Mouse (Mus musculus) CH12.LX (cell line): ENCODE measurements around the gene B3galt1. TPM values are rescaled to one million over a fixed set of nuclear protein-coding genes. Genes with fewer than 3 reads are reported as not detected.

Experiments used
- DNase-seq: peaks from one replicate; pipeline ENCODE4 v3.0.0-alpha.2; 2013; ENCODE audit errors: extremely low read depth
- H3K27ac ChIP-seq: 2 replicates; pipeline ENCODE4 v1.5.1; 2012; ENCODE audit warnings: low read depth, mild to moderate bottlenecking, control low read depth, moderate library complexity; ENCODE audit not compliant: insufficient read depth
- H3K27me3 ChIP-seq: replicated peaks from 2 replicates; pipeline ENCODE3; 2012; ENCODE audit warnings: inconsistent platforms
- H3K36me3 ChIP-seq, 2 experiments: replicated peaks in 1 of 2; 2 replicates each; pipeline versions ENCODE3 to v1.6.1; 2012; ENCODE audit warnings: inconsistent platforms in 1 of 2, low read length in 1 of 2, mild to moderate bottlenecking in 1 of 2, mixed read lengths in 1 of 2, moderate library complexity in 1 of 2; ENCODE audit not compliant: control insufficient read depth in 1 of 2, insufficient read depth in 1 of 2
- H3K4me1 ChIP-seq, 2 experiments: 2 replicates each; pipeline ENCODE4 v1.6.1; 2012; ENCODE audit warnings: inconsistent platforms in 1 of 2, moderate library complexity in 1 of 2; ENCODE audit not compliant: insufficient read depth in 2 of 2, control insufficient read depth in 1 of 2
- H3K4me2 ChIP-seq: 2 replicates; pipeline ENCODE4 v1.6.1; 2012; ENCODE audit warnings: low read depth, mild to moderate bottlenecking, control low read depth; ENCODE audit not compliant: poor library complexity, insufficient read depth, severe bottlenecking
- H3K4me3 ChIP-seq, 3 experiments: fragments of 150-350 bp in 1 of 3; sonication (generic) in 1 of 3; replicated peaks in 1 of 3; 2 replicates each; pipeline versions ENCODE3 to v1.5.1; 2011 to 2012; ENCODE audit warnings: low read depth in 2 of 3, low read length in 2 of 3, mild to moderate bottlenecking in 2 of 3, moderate library complexity in 2 of 3, control low read depth in 1 of 3, improper control_type of control experiment in 1 of 3, inconsistent platforms in 1 of 3, mixed read lengths in 1 of 3; ENCODE audit not compliant: poor library complexity in 1 of 3
- H3K79me2 ChIP-seq: replicated peaks from 2 replicates; pipeline ENCODE4 v1.6.1; 2012; ENCODE audit warnings: mild to moderate bottlenecking, moderate library complexity; ENCODE audit not compliant: control insufficient read depth, poor library complexity, insufficient read depth, severe bottlenecking; ENCODE audit errors: extremely low read depth
- H3K9ac ChIP-seq: 2 replicates; pipeline ENCODE4 v1.6.1; 2012; ENCODE audit warnings: low read depth, mild to moderate bottlenecking, control low read depth, moderate library complexity; ENCODE audit not compliant: insufficient read depth
- H3K9me3 ChIP-seq: replicated peaks from 2 replicates; pipeline ENCODE3; 2012; ENCODE audit warnings: low read length, inconsistent platforms, mixed read lengths
- BHLHE40 ChIP-seq: IDR thresholded peaks from 2 replicates; pipeline ENCODE4 v1.6.1; 2011; ENCODE audit warnings: mild to moderate bottlenecking, low read depth, low read length, improper control_type of control experiment
- CHD2 ChIP-seq: IDR thresholded peaks from 2 replicates; pipeline ENCODE4 v1.6.1; 2011; ENCODE audit warnings: low read length, improper control_type of control experiment
- ELF1 ChIP-seq: IDR thresholded peaks from 2 replicates; pipeline ENCODE4 v1.6.1; 2014; ENCODE audit warnings: low read depth, mild to moderate bottlenecking, inconsistent platforms, low read length, improper control_type of control experiment
- ETS1 ChIP-seq: conservative IDR thresholded peaks from 2 replicates; pipeline ENCODE4 v1.6.1; 2012; ENCODE audit warnings: low read depth, mild to moderate bottlenecking, inconsistent platforms, low read length, improper control_type of control experiment, moderate library complexity
- IRF4 ChIP-seq: IDR thresholded peaks from 2 replicates; pipeline ENCODE4 v1.6.1; 2014; ENCODE audit warnings: low read depth, mild to moderate bottlenecking, inconsistent platforms, low read length, improper control_type of control experiment
- JUN ChIP-seq: IDR thresholded peaks from 2 replicates; pipeline ENCODE4 v1.6.1; 2011; ENCODE audit warnings: low read depth, mild to moderate bottlenecking, low read length, improper control_type of control experiment, moderate library complexity; ENCODE audit not compliant: insufficient read depth
- MAFK ChIP-seq: IDR thresholded peaks from 2 replicates; pipeline ENCODE4 v1.6.1; 2011; ENCODE audit warnings: low read length, improper control_type of control experiment; ENCODE audit not compliant: insufficient replicate concordance
- MAX ChIP-seq: IDR thresholded peaks from 2 replicates; pipeline ENCODE4 v1.6.1; 2011; ENCODE audit warnings: low read length, improper control_type of control experiment
- MAZ ChIP-seq: IDR thresholded peaks from 2 replicates; pipeline ENCODE4 v1.6.1; 2012; ENCODE audit warnings: low read depth, mild to moderate bottlenecking, inconsistent platforms, low read length, improper control_type of control experiment, moderate library complexity
- MEF2A ChIP-seq: IDR thresholded peaks from 2 replicates; pipeline ENCODE4 v1.6.1; 2014; ENCODE audit warnings: low read depth, mild to moderate bottlenecking, inconsistent platforms, low read length, improper control_type of control experiment, borderline replicate concordance
- MXI1 ChIP-seq: IDR thresholded peaks from 2 replicates; pipeline ENCODE4 v1.6.1; 2011; ENCODE audit warnings: mild to moderate bottlenecking, low read depth, low read length, improper control_type of control experiment
- MYC ChIP-seq: IDR thresholded peaks from 2 replicates; pipeline ENCODE4 v1.6.1; 2011; ENCODE audit warnings: low read depth, mild to moderate bottlenecking, improper control_type of control experiment, low read length
- NRF1 ChIP-seq: IDR thresholded peaks from 2 replicates; pipeline ENCODE4 v1.6.1; 2014; ENCODE audit warnings: low read depth, mild to moderate bottlenecking, inconsistent platforms, low read length, improper control_type of control experiment, moderate library complexity
- PAX5 ChIP-seq: IDR thresholded peaks from 2 replicates; pipeline ENCODE4 v1.6.1; 2012; ENCODE audit warnings: low read length, inconsistent platforms, mixed read lengths
- POLR2A ChIP-seq: IDR thresholded peaks from 2 replicates; pipeline ENCODE4 v1.6.1; 2011; ENCODE audit warnings: low read depth, mild to moderate bottlenecking, improper control_type of control experiment, low read length
- TCF12 ChIP-seq: IDR thresholded peaks from 2 replicates; pipeline ENCODE4 v1.6.1; 2014; ENCODE audit warnings: low read depth, mild to moderate bottlenecking, inconsistent platforms, low read length, improper control_type of control experiment
- ZC3H11A ChIP-seq: IDR thresholded peaks from 2 replicates; pipeline ENCODE4 v1.6.1; 2012; ENCODE audit warnings: low read depth, mild to moderate bottlenecking, inconsistent platforms, low read length, improper control_type of control experiment
- ZMIZ1 ChIP-seq: IDR thresholded peaks from 2 replicates; pipeline ENCODE4 v1.6.1; 2012; ENCODE audit warnings: low read depth, mild to moderate bottlenecking, inconsistent platforms, low read length, improper control_type of control experiment
- ZNF384 ChIP-seq: IDR thresholded peaks from 2 replicates; pipeline ENCODE4 v1.6.1; 2012; ENCODE audit warnings: low read depth, low read length, improper control_type of control experiment, inconsistent platforms
- dilution Hi-C: fragments of 300-500 bp; cut with MboI; formaldehyde crosslinking; loops from 2 replicates; pipeline ENCODE4 v1.14.3; 2020; ENCODE audit warnings: low sequenced_read_pairs; ENCODE audit not compliant: extremely low pct_unique_long_range_greater_than_20kb, extremely low pct_ligation_motif_present
- in situ Hi-C: fragments of 300-500 bp; cut with MboI; formaldehyde crosslinking; loops from 3 replicates; pipeline ENCODE4 v1.14.3; 2019; ENCODE audit warnings: low sequenced_read_pairs, low pct_ligation_motif_present, low pct_unique_long_range_greater_than_20kb, mixed read lengths
- polyA plus RNA-seq: library from polyadenylated mRNA; unstranded; fragments of >175 nt; gene quantifications from 2 replicates; pipeline ENCODE4 v1.2.1, GENCODE M21; 2012; ENCODE audit warnings: low read depth; ENCODE audit not compliant: insufficient read length
- total RNA-seq, 2 experiments: library from RNA; depleted of rRNA; stranded (reverse); fragments of 300-350 nt in 1 of 2; fragments of >200 nt in 1 of 2; gene quantifications; 2 replicates each; pipeline ENCODE4 v1.2.3; 2012 to 2014

The B3galt1 gene
- total and polyA plus RNA-seq, 3 experiments: not detected

DNA sequence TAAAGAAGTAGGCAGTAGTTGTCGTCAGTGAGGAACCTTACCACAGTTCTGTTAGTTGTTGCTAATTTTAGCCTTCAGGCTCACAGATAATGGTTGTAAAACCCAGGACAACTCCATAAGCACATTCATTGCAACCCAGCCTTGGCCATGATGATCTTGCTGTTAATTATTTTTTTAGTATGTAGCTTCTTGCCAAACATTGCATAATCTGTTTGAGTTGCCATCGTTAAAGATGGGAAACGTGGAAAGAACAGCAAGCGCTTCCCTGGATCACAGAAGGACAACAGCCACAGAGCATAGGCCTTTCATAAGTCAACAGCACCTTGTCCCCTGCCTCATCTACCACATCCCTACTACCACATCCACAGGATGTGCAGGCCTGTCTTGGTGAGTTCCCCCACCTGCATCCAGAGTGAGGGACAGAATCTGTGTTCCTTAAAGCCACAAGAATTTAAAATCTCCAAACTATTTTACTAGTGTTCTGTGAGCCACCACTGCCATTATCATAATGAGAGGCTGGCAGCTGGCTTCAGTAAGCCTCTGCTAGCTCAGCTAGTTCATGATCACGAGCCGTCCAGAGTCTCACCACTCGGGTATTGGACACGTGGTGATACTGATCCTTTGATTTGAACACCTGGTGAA lies 337.1 kb downstream of the B3galt1 start:
- Histone ChIP-seq H3K9me3 (peaks cover 52% of the 10 kb centered on the region), H3K4me3 (no peak overlapping the region), H3K27ac (no peak overlapping the region), H3K9ac (no peak overlapping the region), H3K79me2 (no peaks in the 10 kb centered on the region), H3K4me1 (no peaks in the 10 kb centered on the region), H3K27me3 (no peaks in the 10 kb centered on the region), H3K4me2 (no peak overlapping the region), H3K36me3 (no peaks in the 10 kb centered on the region)
- in situ Hi-C loops (no loop called here), dilution Hi-C loops (no loop called here)
- DNase-seq: no peak
- TF ChIP-seq IRF4: no peak
- no peak for TF ChIP-seq NRF1
- TF ChIP-seq BHLHE40: no peak
- no peak for TF ChIP-seq MEF2A
- TF ChIP-seq MAZ: no peak
- no peak for TF ChIP-seq PAX5
- TF ChIP-seq MYC: no peak
- no peak for TF ChIP-seq ZMIZ1
- no peak for TF ChIP-seq MAFK
- TF ChIP-seq TCF12: no peak
- no peak for TF ChIP-seq MXI1
- TF ChIP-seq POLR2A: no peak

DNA sequence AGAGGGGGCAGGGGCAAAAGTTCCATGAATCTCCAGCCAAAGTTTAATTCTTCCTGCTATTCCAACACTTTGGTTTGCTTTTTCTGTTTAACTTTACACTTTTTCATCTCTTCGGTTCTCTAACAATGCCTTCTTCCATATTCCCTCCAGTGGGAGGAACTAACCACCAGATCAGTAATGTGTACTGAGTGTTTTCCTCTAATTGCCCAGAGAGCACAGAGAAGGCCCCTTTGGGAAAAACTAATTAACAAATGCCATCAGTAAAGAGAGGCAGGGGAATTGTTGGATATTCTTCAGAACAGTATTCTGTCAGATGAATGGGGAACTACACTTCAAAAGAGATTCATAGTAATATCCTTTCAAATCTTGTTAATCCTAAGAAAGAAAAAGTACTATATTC lies 338.1 kb downstream of the B3galt1 start:
- no peaks in the 10 kb centered on the region for H3K4me1 ChIP-seq
- H3K4me3 ChIP-seq: no peak overlapping the region
- dilution Hi-C loops (no loop called here), in situ Hi-C loops (no loop called here)
- H3K9me3 ChIP-seq: peaks cover 47% of the 10 kb centered on the region
- no peak for TF ChIP-seq MAX
- no peak for TF ChIP-seq PAX5
- no peak for TF ChIP-seq TCF12
- TF ChIP-seq ELF1: no peak
- TF ChIP-seq MAFK: no peak
- TF ChIP-seq MXI1: no peak
- no peak for TF ChIP-seq CHD2
- no peak for TF ChIP-seq MEF2A
- TF ChIP-seq ZNF384: no peak
- TF ChIP-seq ZC3H11A: no peak
- no peak for TF ChIP-seq ETS1
- no peak for TF ChIP-seq IRF4
- TF ChIP-seq JUN: no peak
- H3K27ac ChIP-seq: no peak overlapping the region
- H3K36me3 ChIP-seq: no peaks in the 10 kb centered on the region
- no peak overlapping the region for H3K9ac ChIP-seq
- no peak for DNase-seq
- H3K27me3 ChIP-seq: no peaks in the 10 kb centered on the region
- no peak overlapping the region for H3K4me2 ChIP-seq
- H3K79me2 ChIP-seq: no peaks in the 10 kb centered on the region
